Mouse (Mus musculus) MEL (cell line): ENCODE data around the gene Myo1e.

Source experiments
- CHD2 ChIP-seq: IDR thresholded peaks from 2 replicates; pipeline ENCODE4 v1.6.1; 2011; ENCODE audit warnings: low read length, improper control_type of control experiment
- CTCF ChIP-seq, 3 experiments: IDR thresholded peaks in 2 of 3; conservative IDR thresholded peaks in 1 of 3; 2 replicates each; pipeline ENCODE4 v1.5.1; 2011 to 2012; ENCODE audit warnings: low read length in 3 of 3, low read depth in 2 of 3, mild to moderate bottlenecking in 2 of 3, improper control_type of control experiment in 1 of 3, inconsistent platforms in 1 of 3, mixed read lengths in 1 of 3, moderate library complexity in 1 of 3; ENCODE audit not compliant: control insufficient read depth in 1 of 3, insufficient read depth in 1 of 3, poor library complexity in 1 of 3, severe bottlenecking in 1 of 3
- GATA1 ChIP-seq: IDR thresholded peaks from 2 replicates; pipeline ENCODE4 v1.6.1; 2011; ENCODE audit warnings: low read depth, low read length, improper control_type of control experiment
- HCFC1 ChIP-seq: IDR thresholded peaks from 2 replicates; pipeline ENCODE4 v1.6.1; 2012; ENCODE audit warnings: low read depth, mild to moderate bottlenecking, inconsistent platforms, low read length, improper control_type of control experiment, moderate library complexity
- MXI1 ChIP-seq: IDR thresholded peaks from 2 replicates; pipeline ENCODE4 v1.6.1; 2011; ENCODE audit warnings: mild to moderate bottlenecking, low read depth, low read length, improper control_type of control experiment
- NELFE ChIP-seq: IDR thresholded peaks from 2 replicates; pipeline ENCODE4 v1.6.1; 2011; ENCODE audit warnings: low read depth, low read length, improper control_type of control experiment
- POLR2A ChIP-seq, 2 experiments: IDR thresholded peaks; 2 replicates each; pipeline ENCODE4 v1.6.1; 2011 to 2012; ENCODE audit warnings: low read length in 2 of 2, mild to moderate bottlenecking in 2 of 2, control low read depth in 1 of 2, improper control_type of control experiment in 1 of 2, low read depth in 1 of 2, moderate library complexity in 1 of 2; ENCODE audit not compliant: control insufficient read depth in 1 of 2, insufficient read depth in 1 of 2, poor library complexity in 1 of 2
- TAL1 ChIP-seq: IDR thresholded peaks from 2 replicates; pipeline ENCODE4 v1.6.1; 2012; ENCODE audit warnings: mild to moderate bottlenecking, inconsistent platforms, low read length, moderate library complexity, mixed read lengths
- ZMIZ1 ChIP-seq: IDR thresholded peaks from 2 replicates; pipeline ENCODE4 v1.6.1; 2012; ENCODE audit warnings: low read depth, mild to moderate bottlenecking, inconsistent platforms, low read length, improper control_type of control experiment, moderate library complexity
- ZNF384 ChIP-seq: IDR thresholded peaks from 2 replicates; pipeline ENCODE4 v1.6.1; 2012; ENCODE audit warnings: low read depth, mild to moderate bottlenecking, inconsistent platforms, low read length, improper control_type of control experiment

DNA sequence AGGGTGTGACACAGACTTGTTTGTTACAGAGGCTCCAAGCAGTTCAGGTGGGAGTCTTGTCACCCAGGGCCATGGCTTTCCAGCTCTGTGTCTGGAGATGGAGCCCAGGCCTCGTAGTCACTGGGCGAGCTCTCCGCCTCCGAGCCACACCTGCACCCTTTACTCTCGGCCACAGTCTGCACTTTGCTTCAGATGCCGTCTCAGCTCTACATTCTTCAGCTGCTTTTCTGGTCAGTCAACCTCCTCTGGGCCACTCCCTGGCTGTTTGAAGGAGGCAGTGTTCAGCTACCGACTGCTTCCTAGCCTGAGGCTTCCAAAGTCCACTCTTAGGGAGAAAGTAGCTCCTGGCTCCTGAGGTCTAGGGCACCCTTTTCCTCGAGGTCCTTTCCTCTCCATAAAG is 22.7 kb downstream of the Myo1e start:
- TF ChIP-seq CTCF (IDR thresholded peaks at IDR 0.05 in 2 of 3, conservative IDR thresholded peaks at IDR 0.05 in 1 of 3; ENCODE audit: control insufficient read depth in 1 of 3, insufficient read depth in 1 of 3, low read depth in 2 of 3, low read length in 3 of 3, poor library complexity in 1 of 3, severe bottlenecking in 1 of 3) (no peak), ZNF384 (no peak), NELFE (no peak), GATA1 (no peak), CHD2 (no peak), ZMIZ1 (no peak), POLR2A (IDR thresholded peaks at IDR 0.05; ENCODE audit: control insufficient read depth in 1 of 2, insufficient read depth in 1 of 2, low read depth in 1 of 2, low read length in 2 of 2, poor library complexity in 1 of 2) (no peak), HCFC1 (no peak), TAL1 (no peak), MXI1 (no peak)
